Mouse (Mus musculus) kidney, adult 2 months (tissue): Measurements from ENCODE around the gene Clec10a.

Source experiments
- CTCF ChIP-seq: fragments of 200-500 bp; conservative IDR thresholded peaks from 2 replicates; pipeline ENCODE4 v1.5.1; 2011; ENCODE audit warnings: low read depth, mild to moderate bottlenecking, control low read depth, low read length, moderate library complexity, mixed read lengths; ENCODE audit not compliant: insufficient read depth, insufficient read length
- POLR2A ChIP-seq: fragments of 200-500 bp; IDR thresholded peaks from one replicate; pipeline ENCODE4 v1.6.1; 2011; ENCODE audit warnings: low read depth, low read length, control low read depth

- TF ChIP-seq CTCF (peak; percentile 51), POLR2A (no peak)
Measured at GRCm38 (mm10) chr11:70171847-70172246, 15.8 kb downstream of the Clec10a start.
